Mouse (Mus musculus): ENCODE results near the gene Rnf212. TPM values are rescaled to one million over a fixed set of nuclear protein-coding genes. Genes with fewer than 3 reads are reported as not detected.
A peak's percentile ranks its signal among the peaks of the same experiment; 100 is the strongest.

The Rnf212 gene
- polyA plus RNA-seq, 1 experiment from 2014 or later, result not detected

DNA sequence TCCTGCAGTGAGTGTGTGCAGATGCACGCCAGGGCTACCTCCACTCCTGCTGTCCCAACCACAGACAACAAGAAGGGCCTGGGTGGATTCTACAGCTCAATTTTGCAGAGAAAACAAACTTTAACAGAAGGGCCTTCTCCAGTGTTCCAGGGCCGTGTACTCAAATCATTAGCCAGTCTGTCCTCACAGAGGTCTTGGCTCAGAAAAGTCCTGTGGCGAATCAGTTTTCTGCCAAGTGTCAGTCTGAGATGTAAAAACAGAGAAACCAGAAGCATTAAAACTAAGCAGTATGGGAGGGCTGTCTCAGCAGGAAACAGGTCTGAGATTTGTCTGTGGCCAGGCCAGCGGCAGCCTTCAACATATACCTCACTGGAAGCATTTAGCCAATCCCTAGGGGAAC, 56.7 kb downstream of the Rnf212 start:
- DNase-seq (no peak), ATAC-seq (ENCODE audit: low FRiP score, low TSS enrichment) (no peak)
- H3K9ac ChIP-seq (replicated peaks; ENCODE audit: low read length), result no peak overlapping the region
- WGBS, result 31% methylated on average over 4 of the region's 4 CpGs
- no peaks in the 10 kb centered on the region for H3K27me3 ChIP-seq (ENCODE audit: control insufficient read depth, insufficient read depth, low read length)
- no peaks in the 10 kb centered on the region for H3K36me3 ChIP-seq (ENCODE audit: control insufficient read depth, insufficient read depth, low read length)
- H3K4me2 ChIP-seq (ENCODE audit: low read length), result no peak overlapping the region
- H3K9me3 ChIP-seq (ENCODE audit: control insufficient read depth, low read length), result no peaks in the 10 kb centered on the region
- no peak overlapping the region for H3K4me3 ChIP-seq (replicated peaks; ENCODE audit: low read depth, low read length)
- no peaks in the 10 kb centered on the region for H3K4me1 ChIP-seq (ENCODE audit: control insufficient read depth, insufficient read depth, low read length)
- no peak overlapping the region for H3K27ac ChIP-seq (replicated peaks; ENCODE audit: low read depth, low read length)

- Histone ChIP-seq H3K27ac (replicated peaks; ENCODE audit: low read depth, low read length) (no peak overlapping the region), H3K9ac (replicated peaks; ENCODE audit: low read length) (no peak overlapping the region), H3K4me2 (ENCODE audit: low read length) (no peak overlapping the region), H3K9me3 (ENCODE audit: control insufficient read depth, low read length) (no peaks in the 10 kb centered on the region), H3K36me3 (ENCODE audit: control insufficient read depth, insufficient read depth, low read length) (no peaks in the 10 kb centered on the region), H3K4me3 (replicated peaks; ENCODE audit: low read depth, low read length) (no peak overlapping the region), H3K27me3 (ENCODE audit: control insufficient read depth, insufficient read depth, low read length) (no peaks in the 10 kb centered on the region), H3K4me1 (ENCODE audit: control insufficient read depth, insufficient read depth, low read length) (no peaks in the 10 kb centered on the region)
- ATAC-seq (ENCODE audit: low FRiP score, low TSS enrichment) (no peak), DNase-seq (no peak)
- WGBS, result 86% methylated on average over 1 of the region's 1 CpGs
Observed at GRCm38 (mm10) chr5:108715974-108716373, 58.8 kb downstream of the Rnf212 start.

DNA sequence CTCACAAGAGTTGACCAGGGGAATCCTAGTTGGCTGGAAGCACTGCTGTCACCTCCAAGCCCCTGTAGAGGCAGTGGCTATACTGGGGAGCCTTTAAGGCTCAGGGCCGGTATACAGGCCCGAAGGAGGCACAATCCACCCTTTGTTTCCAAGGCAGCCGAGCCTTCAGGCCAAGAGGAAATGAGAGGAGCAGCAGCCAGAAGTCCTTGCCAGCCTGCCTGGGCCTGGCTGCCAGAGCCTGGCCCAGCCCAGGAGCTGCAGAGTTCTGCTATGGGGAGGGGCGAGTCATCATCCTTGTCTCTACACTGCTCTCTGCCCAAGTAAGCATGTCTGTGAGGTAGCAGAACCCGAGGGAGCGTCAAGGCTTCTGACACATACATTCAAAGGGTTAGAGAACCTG, 60.6 kb downstream of the Rnf212 start:
- no peaks in the 10 kb centered on the region for H3K9me3 ChIP-seq (ENCODE audit: control insufficient read depth, low read length)
- no peak overlapping the region for H3K4me3 ChIP-seq (replicated peaks; ENCODE audit: low read depth, low read length)
- H3K27me3 ChIP-seq (ENCODE audit: control insufficient read depth, insufficient read depth, low read length), result no peaks in the 10 kb centered on the region
- H3K9ac ChIP-seq (replicated peaks; ENCODE audit: low read length), result no peak overlapping the region
- H3K36me3 ChIP-seq (ENCODE audit: control insufficient read depth, insufficient read depth, low read length), result no peaks in the 10 kb centered on the region
- ATAC-seq (ENCODE audit: low FRiP score, low TSS enrichment), result 0 out of 2 replicates have a peak, but pooled peaks have one; percentile 44
- peak; percentile 37 for DNase-seq
- WGBS, result 65% methylated on average over 6 of the region's 6 CpGs
- no peak overlapping the region for H3K4me2 ChIP-seq (ENCODE audit: low read length)
- H3K4me1 ChIP-seq (ENCODE audit: control insufficient read depth, insufficient read depth, low read length), result no peaks in the 10 kb centered on the region
- no peak overlapping the region for H3K27ac ChIP-seq (replicated peaks; ENCODE audit: low read depth, low read length)

DNA sequence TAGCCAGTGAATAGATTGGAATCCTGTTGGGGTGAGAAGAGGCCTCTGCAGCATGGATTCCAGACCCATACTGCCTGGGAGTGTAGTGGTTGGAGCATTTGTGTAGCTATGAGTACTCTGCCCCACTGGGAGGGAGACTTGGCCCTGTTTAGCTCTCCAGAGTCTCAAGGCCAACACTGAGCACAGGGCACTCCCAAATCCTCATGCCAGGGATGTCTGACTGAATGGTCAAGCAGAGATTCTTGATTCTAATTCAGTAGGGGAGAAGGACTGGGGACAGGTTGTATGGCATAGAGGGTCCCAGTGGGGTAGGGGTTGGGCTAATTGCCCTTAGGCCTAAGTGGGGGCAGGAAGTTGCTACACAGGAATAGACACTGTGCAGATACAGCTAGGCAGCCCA, 61.1 kb downstream of the Rnf212 start:
- ATAC-seq (ENCODE audit: low FRiP score, low TSS enrichment) (no peak), DNase-seq (no peak)
- no peak overlapping the region for H3K4me3 ChIP-seq (replicated peaks; ENCODE audit: low read depth, low read length)
- H3K36me3 ChIP-seq (ENCODE audit: control insufficient read depth, insufficient read depth, low read length), result no peaks in the 10 kb centered on the region
- H3K9ac ChIP-seq (replicated peaks; ENCODE audit: low read length), result no peak overlapping the region
- H3K27me3 ChIP-seq (ENCODE audit: control insufficient read depth, insufficient read depth, low read length), result no peaks in the 10 kb centered on the region
- no peak overlapping the region for H3K27ac ChIP-seq (replicated peaks; ENCODE audit: low read depth, low read length)
- no peaks in the 10 kb centered on the region for H3K4me1 ChIP-seq (ENCODE audit: control insufficient read depth, insufficient read depth, low read length)
- H3K9me3 ChIP-seq (ENCODE audit: control insufficient read depth, low read length), result no peaks in the 10 kb centered on the region
- no peak overlapping the region for H3K4me2 ChIP-seq (ENCODE audit: low read length)

- no peak overlapping the region for H3K4me2 ChIP-seq (ENCODE audit: low read length)
- ATAC-seq (ENCODE audit: low FRiP score, low TSS enrichment) (no peak), DNase-seq (no peak)
- no peak overlapping the region for H3K9ac ChIP-seq (replicated peaks; ENCODE audit: low read length)
- WGBS, result 93% methylated on average over 2 of the region's 2 CpGs
- no peaks in the 10 kb centered on the region for H3K9me3 ChIP-seq (ENCODE audit: control insufficient read depth, low read length)
- no peaks in the 10 kb centered on the region for H3K36me3 ChIP-seq (ENCODE audit: control insufficient read depth, insufficient read depth, low read length)
- no peaks in the 10 kb centered on the region for H3K27me3 ChIP-seq (ENCODE audit: control insufficient read depth, insufficient read depth, low read length)
- H3K4me1 ChIP-seq (ENCODE audit: control insufficient read depth, insufficient read depth, low read length), result no peaks in the 10 kb centered on the region
- no peak overlapping the region for H3K4me3 ChIP-seq (replicated peaks; ENCODE audit: low read depth, low read length)
- H3K27ac ChIP-seq (replicated peaks; ENCODE audit: low read depth, low read length), result no peak overlapping the region
Observed at GRCm38 (mm10) chr5:108713096-108713495, 61.7 kb downstream of the Rnf212 start.

DNA sequence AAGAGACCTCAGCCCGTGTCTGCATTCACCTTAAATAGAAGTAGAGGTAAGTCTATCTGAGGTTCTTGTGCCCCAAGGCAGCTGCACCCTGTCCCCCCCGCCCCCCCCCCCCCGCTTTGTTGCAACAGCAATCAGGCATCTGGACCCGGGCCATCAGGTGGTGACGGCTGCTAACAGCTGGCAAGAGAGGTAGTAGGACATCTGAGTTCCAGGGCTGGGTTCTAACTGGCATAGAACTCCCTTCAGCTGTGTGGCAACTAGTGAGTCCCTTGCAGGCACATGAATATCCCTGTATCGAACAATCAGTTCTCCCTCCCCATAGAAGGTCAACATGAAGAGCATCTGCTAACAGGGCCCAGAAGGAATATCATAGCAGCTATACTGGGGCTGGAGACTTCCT, 62.8 kb downstream of the Rnf212 start:
- Histone ChIP-seq H3K27ac (replicated peaks; ENCODE audit: low read depth, low read length) (no peak overlapping the region), H3K36me3 (ENCODE audit: control insufficient read depth, insufficient read depth, low read length) (0 out of 2 replicates have a peak, but pooled peaks cover under 1% of the 10 kb centered on the region), H3K4me3 (replicated peaks; ENCODE audit: low read depth, low read length) (no peak overlapping the region), H3K27me3 (ENCODE audit: control insufficient read depth, insufficient read depth, low read length) (no peaks in the 10 kb centered on the region), H3K9me3 (ENCODE audit: control insufficient read depth, low read length) (no peaks in the 10 kb centered on the region), H3K4me1 (ENCODE audit: control insufficient read depth, insufficient read depth, low read length) (no peaks in the 10 kb centered on the region), H3K4me2 (ENCODE audit: low read length) (no peak overlapping the region), H3K9ac (replicated peaks; ENCODE audit: low read length) (no peak overlapping the region)
- no peak for ATAC-seq (ENCODE audit: low FRiP score, low TSS enrichment)
- WGBS, result 80% methylated on average over 6 of the region's 6 CpGs
- DNase-seq, result no peak

DNA sequence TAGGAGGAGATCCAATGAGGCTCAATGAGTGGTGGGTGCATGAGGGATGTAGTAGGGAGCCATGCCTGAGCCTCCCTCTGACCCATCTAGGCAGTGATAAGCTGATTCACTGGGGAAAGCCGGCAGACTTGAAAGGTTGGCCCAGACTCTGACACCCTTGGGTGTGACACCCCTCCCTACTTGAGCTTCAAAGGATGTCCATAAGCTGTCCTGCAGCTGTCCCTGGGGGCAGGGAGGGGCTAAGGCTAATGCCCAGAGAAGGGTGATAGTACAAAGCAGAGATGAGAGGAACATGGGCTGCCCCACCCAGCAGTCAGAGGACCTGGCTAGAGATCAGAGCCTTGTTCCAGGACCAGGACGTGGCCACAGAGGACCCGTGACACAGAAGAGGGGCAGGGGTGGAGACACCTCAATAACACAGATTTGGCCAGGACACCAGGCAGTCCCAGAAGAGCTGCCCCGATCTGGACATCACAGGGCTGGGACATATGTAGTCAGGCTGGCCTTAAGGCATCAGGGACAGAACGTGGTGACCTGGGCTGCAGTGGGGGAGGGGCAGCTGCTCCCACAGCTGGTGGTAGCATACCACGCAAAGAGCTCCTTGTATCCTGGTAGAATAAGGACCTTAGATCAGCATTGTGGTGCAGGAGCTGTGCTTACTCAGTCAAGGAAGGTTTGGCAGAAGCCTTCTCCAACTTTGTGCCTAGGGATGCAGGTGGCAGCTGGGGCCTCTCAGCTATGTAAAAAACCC, 65.6 kb downstream of the Rnf212 start:
- Histone ChIP-seq H3K36me3 (ENCODE audit: control insufficient read depth, insufficient read depth, low read length) (0 out of 2 replicates have a peak, but pooled peaks cover 16% of the 10 kb centered on the region), H3K9ac (replicated peaks; ENCODE audit: low read length) (no peak overlapping the region), H3K9me3 (ENCODE audit: control insufficient read depth, low read length) (no peaks in the 10 kb centered on the region), H3K4me1 (ENCODE audit: control insufficient read depth, insufficient read depth, low read length) (no peaks in the 10 kb centered on the region), H3K4me3 (replicated peaks; ENCODE audit: low read depth, low read length) (no peak overlapping the region), H3K27ac (replicated peaks; ENCODE audit: low read depth, low read length) (no peak overlapping the region), H3K4me2 (ENCODE audit: low read length) (no peak overlapping the region), H3K27me3 (ENCODE audit: control insufficient read depth, insufficient read depth, low read length) (no peaks in the 10 kb centered on the region)
- ATAC-seq (ENCODE audit: low FRiP score, low TSS enrichment) (no peak), DNase-seq (no peak)
- WGBS, result 64% methylated on average over 6 of the region's 6 CpGs

GRCm38 (mm10) chr5:108708419-108708818, 66.4 kb downstream of the Rnf212 start:
- WGBS, result 100% methylated on average over 1 of the region's 1 CpGs
- Histone ChIP-seq H3K27me3 (ENCODE audit: control insufficient read depth, insufficient read depth, low read length) (no peaks in the 10 kb centered on the region), H3K27ac (replicated peaks; ENCODE audit: low read depth, low read length) (no peak overlapping the region), H3K9ac (replicated peaks; ENCODE audit: low read length) (no peak overlapping the region), H3K36me3 (ENCODE audit: control insufficient read depth, insufficient read depth, low read length) (0 out of 2 replicates have a peak, but pooled peaks cover 16% of the 10 kb centered on the region), H3K9me3 (ENCODE audit: control insufficient read depth, low read length) (no peaks in the 10 kb centered on the region), H3K4me1 (ENCODE audit: control insufficient read depth, insufficient read depth, low read length) (no peaks in the 10 kb centered on the region), H3K4me2 (ENCODE audit: low read length) (no peak overlapping the region), H3K4me3 (replicated peaks; ENCODE audit: low read depth, low read length) (no peak overlapping the region)
- ATAC-seq (ENCODE audit: low FRiP score, low TSS enrichment), result no peak
- DNase-seq, result no peak

- no peak overlapping the region for H3K4me3 ChIP-seq (replicated peaks; ENCODE audit: low read depth, low read length)
- no peaks in the 10 kb centered on the region for H3K4me1 ChIP-seq (ENCODE audit: control insufficient read depth, insufficient read depth, low read length)
- 0 out of 2 replicates have a peak, but pooled peaks cover 16% of the 10 kb centered on the region for H3K36me3 ChIP-seq (ENCODE audit: control insufficient read depth, insufficient read depth, low read length)
- ATAC-seq (ENCODE audit: low FRiP score, low TSS enrichment) (no peak), DNase-seq (no peak)
- H3K27ac ChIP-seq (replicated peaks; ENCODE audit: low read depth, low read length), result no peak overlapping the region
- 91% methylated on average over 2 of the region's 2 CpGs for WGBS
- no peaks in the 10 kb centered on the region for H3K9me3 ChIP-seq (ENCODE audit: control insufficient read depth, low read length)
- no peak overlapping the region for H3K9ac ChIP-seq (replicated peaks; ENCODE audit: low read length)
- H3K4me2 ChIP-seq (ENCODE audit: low read length), result no peak overlapping the region
- H3K27me3 ChIP-seq (ENCODE audit: control insufficient read depth, insufficient read depth, low read length), result no peaks in the 10 kb centered on the region
Observed at GRCm38 (mm10) chr5:108707758-108708157, 67.0 kb downstream of the Rnf212 start.

Measured in midbrain, embryonic 14.5 days (tissue).